Mouse (Mus musculus) brain, embryonic 14.5 days (tissue): ENCODE measurements at regions not wholly inside any gene's neighbourhood (a gene's known extent, or its start where the extent isn't known, plus 50 kb on each side); places are given as distances from the start of the nearest gene placed in this dataset.

Experiments used
- DNase-seq: peaks from one replicate; pipeline ENCODE4 v3.0.0-alpha.2; 2011; ENCODE audit warnings: low read depth
- CTCF ChIP-seq: fragments of 200-500 bp; IDR thresholded peaks from 2 replicates; pipeline ENCODE4 v1.5.1; 2012; ENCODE audit warnings: inconsistent platforms, mild to moderate bottlenecking, moderate library complexity, borderline replicate concordance; ENCODE audit not compliant: insufficient read depth, insufficient read length; ENCODE audit errors: extremely low read depth
- POLR2A ChIP-seq: fragments of 200-500 bp; IDR thresholded peaks from 2 replicates; pipeline ENCODE4 v1.6.1; 2012; ENCODE audit warnings: mild to moderate bottlenecking, inconsistent platforms, borderline replicate concordance; ENCODE audit not compliant: poor library complexity, insufficient read depth, insufficient read length, severe bottlenecking; ENCODE audit errors: extremely low read depth

GRCm38 (mm10) chr19:27553266-27553665 is 123.6 kb upstream of the Pum3 start:
- no peak for TF ChIP-seq POLR2A
- no peak for TF ChIP-seq CTCF
- DNase-seq, result peak; percentile 43

GRCm38 (mm10) chr19:27537746-27538145 is 108.1 kb upstream of the Pum3 start:
- DNase-seq, result no peak
- TF ChIP-seq POLR2A, result no peak
- no peak for TF ChIP-seq CTCF

- no peak for TF ChIP-seq CTCF
- no peak for TF ChIP-seq POLR2A
- peak; percentile 48 for DNase-seq
Measured at GRCm38 (mm10) chr19:27537066-27537465, 107.4 kb upstream of the Pum3 start.

GRCm38 (mm10) chr19:27527940-27528558 is 98.4 kb upstream of the Pum3 start:
- DNase-seq, result no peak
- TF ChIP-seq CTCF (no peak), POLR2A (no peak)

GRCm38 (mm10) chr19:27519326-27520061 is 89.9 kb upstream of the Pum3 start:
- no peak for TF ChIP-seq POLR2A
- no peak for TF ChIP-seq CTCF
- no peak for DNase-seq

- DNase-seq, result no peak
- TF ChIP-seq POLR2A (no peak), CTCF (no peak)
Measured at GRCm38 (mm10) chr19:27514267-27514666, 84.6 kb upstream of the Pum3 start.

GRCm38 (mm10) chr19:27513535-27513934 is 83.9 kb upstream of the Pum3 start:
- TF ChIP-seq CTCF (no peak), POLR2A (no peak)
- DNase-seq, result no peak

- no peak for DNase-seq
- no peak for TF ChIP-seq CTCF
- TF ChIP-seq POLR2A, result no peak
Measured at GRCm38 (mm10) chr19:27511340-27511739, 81.7 kb upstream of the Pum3 start.

GRCm38 (mm10) chr19:27509956-27510639 is 80.5 kb upstream of the Pum3 start:
- DNase-seq, result peak; percentile 77
- TF ChIP-seq POLR2A (no peak), CTCF (no peak)

- no peak for DNase-seq
- TF ChIP-seq CTCF (no peak), POLR2A (no peak)
Measured at GRCm38 (mm10) chr19:27498278-27498677, 68.7 kb upstream of the Pum3 start.

- peak; percentile 35 for DNase-seq
- TF ChIP-seq POLR2A, result no peak
- TF ChIP-seq CTCF, result no peak
Measured at GRCm38 (mm10) chr19:27492468-27492867, 62.8 kb upstream of the Pum3 start.
